Mouse (Mus musculus): ENCODE measurements at regions not wholly inside any gene's neighbourhood (a gene's known extent, or its start where the extent isn't known, plus 50 kb on each side); places are given as distances from the start of the nearest gene placed in this dataset.

DNA sequence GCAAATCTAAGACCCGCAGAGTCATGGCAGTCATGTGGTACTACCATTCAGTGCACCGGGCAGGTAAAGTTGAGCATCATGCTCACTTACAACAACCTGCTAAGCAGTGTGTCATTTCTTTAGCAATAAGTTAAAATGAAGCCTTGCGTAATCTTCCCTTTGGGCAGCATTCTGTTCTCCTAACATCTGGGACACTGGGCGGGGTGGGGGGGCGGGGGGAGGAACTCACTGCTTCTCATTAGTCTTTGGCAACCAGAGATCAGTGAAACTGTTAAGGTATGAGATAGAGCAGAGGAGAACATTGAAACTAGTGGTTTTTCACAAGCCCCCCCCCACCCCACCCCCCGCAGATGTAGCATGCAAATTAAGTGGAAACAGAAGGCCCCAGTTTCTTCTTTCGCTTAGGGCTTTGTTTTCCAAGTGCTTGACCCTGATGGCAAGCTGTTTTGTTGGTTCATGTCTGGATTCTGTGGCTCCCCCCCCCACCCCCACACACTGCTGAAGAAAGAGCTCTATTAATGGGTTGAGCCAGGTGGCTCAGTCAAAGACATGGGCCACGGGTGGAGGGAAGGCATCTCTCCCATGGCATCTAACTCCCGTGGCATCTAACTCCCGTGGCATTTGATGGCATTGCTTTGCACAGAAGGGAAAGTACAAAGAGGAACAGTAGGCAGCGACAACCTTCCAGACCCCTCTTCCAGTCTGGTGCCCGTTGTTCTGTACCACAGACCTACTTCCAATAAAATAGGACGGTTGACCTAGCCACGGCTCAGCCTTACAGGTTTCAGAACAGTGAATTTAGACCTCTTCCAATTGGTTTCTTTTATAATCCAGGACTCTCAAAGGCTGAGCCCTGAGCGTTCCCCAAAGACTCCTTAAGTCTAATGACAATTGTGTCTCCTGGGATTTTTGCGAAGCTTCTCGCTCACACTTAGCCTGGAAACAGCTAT lies 97.2 kb upstream of the Cpm start:
- no peak for TF ChIP-seq CTCF (IDR thresholded peaks at IDR 0.05; ENCODE audit: extremely low read depth, insufficient read depth, low read length)
- no peak for TF ChIP-seq POLR2A (IDR thresholded peaks at IDR 0.05; ENCODE audit: extremely low read depth, insufficient read depth, low read length)
